Mouse (Mus musculus) kidney, postnatal 4 days (tissue): ENCODE measurements at regions not wholly inside any gene's neighbourhood (a gene's known extent, or its start where the extent isn't known, plus 50 kb on each side); places are given as distances from the start of the nearest gene placed in this dataset.
A peak's percentile ranks its signal among the peaks of the same experiment; 100 is the strongest.

Experiments
- DNase-seq, 2 experiments: peaks; one replicate each; pipeline ENCODE4 v3.0.0; 2021; ENCODE audit warnings: mixed read lengths in 2 of 2

- DNase-seq = peak in 1 of 2 experiments; percentile 33
These were observed 464.8 kb downstream of the Ajap1 start for GRCm38 (mm10) chr4:153017816-153018137.

GRCm38 (mm10) chr4:153003338-153003737 is 479.3 kb downstream of the Ajap1 start:
- peak; percentile 22 to 40 for DNase-seq

- DNase-seq = no peak
These were observed 480.1 kb downstream of the Ajap1 start for GRCm38 (mm10) chr4:153002516-153002915.

GRCm38 (mm10) chr4:153001761-153002160 is 480.9 kb downstream of the Ajap1 start:
- no peak for DNase-seq

GRCm38 (mm10) chr4:152999526-152999925 is 483.1 kb downstream of the Ajap1 start:
- peak in 1 of 2 experiments; percentile 20 for DNase-seq

- DNase-seq = no peak
These were observed 485.4 kb downstream of the Ajap1 start for GRCm38 (mm10) chr4:152997251-152997650.

- no peak for DNase-seq
These were observed 486.0 kb downstream of the Ajap1 start for GRCm38 (mm10) chr4:152996641-152997040.

GRCm38 (mm10) chr4:152995052-152995595 is 487.5 kb downstream of the Ajap1 start:
- peak; percentile 60 to 70 for DNase-seq

- no peak for DNase-seq
These were observed 488.4 kb downstream of the Ajap1 start for GRCm38 (mm10) chr4:152994206-152994605.

- peak in 1 of 2 experiments; percentile 22 for DNase-seq
These were observed 492.3 kb downstream of the Ajap1 start for GRCm38 (mm10) chr4:152990266-152990665.

- DNase-seq = no peak
These were observed 494.9 kb downstream of the Ajap1 start for GRCm38 (mm10) chr4:152987726-152988125.

GRCm38 (mm10) chr4:152975012-152975675 is 497.5 kb upstream of the Kcnab2 start:
- DNase-seq = peak in 1 of 2 experiments; percentile 10

GRCm38 (mm10) chr4:152963001-152963400 is 485.3 kb upstream of the Kcnab2 start:
- DNase-seq = no peak

- no peak for DNase-seq
These were observed 484.5 kb upstream of the Kcnab2 start for GRCm38 (mm10) chr4:152962165-152962564.

GRCm38 (mm10) chr4:152961677-152962076 is 484.0 kb upstream of the Kcnab2 start:
- DNase-seq = no peak

- no peak for DNase-seq
These were observed 482.1 kb upstream of the Kcnab2 start for GRCm38 (mm10) chr4:152959627-152960230.

GRCm38 (mm10) chr4:152953237-152953974 is 475.7 kb upstream of the Kcnab2 start:
- DNase-seq = peak; percentile 13 to 23

GRCm38 (mm10) chr4:152948956-152949355 is 471.3 kb upstream of the Kcnab2 start:
- no peak for DNase-seq

- no peak for DNase-seq
These were observed 463.5 kb upstream of the Kcnab2 start for GRCm38 (mm10) chr4:152941159-152941558.

GRCm38 (mm10) chr4:152936614-152937013 is 458.9 kb upstream of the Kcnab2 start:
- DNase-seq = no peak

GRCm38 (mm10) chr4:152935484-152935883 is 457.8 kb upstream of the Kcnab2 start:
- no peak for DNase-seq

- no peak for DNase-seq
These were observed 450.8 kb upstream of the Kcnab2 start for GRCm38 (mm10) chr4:152928422-152928985.

- no peak for DNase-seq
These were observed 442.6 kb upstream of the Kcnab2 start for GRCm38 (mm10) chr4:152920261-152920660.
